Mouse (Mus musculus) induced T-regulatory cell, adult 2 months (primary cell): ENCODE measurements around the gene Tgfa.
A peak's percentile ranks its signal among the peaks of the same experiment; 100 is the strongest.

Experiments used
- DNase-seq: peaks from one replicate; pipeline ENCODE4 v3.0.0-alpha.2; 2012; ENCODE audit warnings: low read depth

The Tgfa gene

DNA sequence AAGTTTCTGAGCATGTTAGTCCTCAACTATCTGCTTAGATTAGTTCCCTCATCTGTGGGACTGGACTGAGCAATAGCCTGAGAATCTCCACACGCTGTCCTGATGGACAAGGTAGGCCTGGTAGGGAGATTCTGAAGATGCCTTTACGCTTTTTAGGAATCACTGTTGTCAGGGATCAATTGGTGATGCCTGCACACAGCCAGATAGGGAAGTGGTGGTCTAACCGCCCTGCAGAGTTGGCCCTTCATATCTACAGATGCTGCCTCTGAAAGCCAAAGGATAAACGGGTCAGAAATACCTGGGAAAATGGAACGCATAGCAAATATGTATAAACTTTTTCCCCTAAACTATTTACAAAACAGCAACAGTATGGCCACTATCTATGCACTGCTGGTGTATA is 37.3 kb downstream of the Tgfa start:
- no peak for DNase-seq

DNA sequence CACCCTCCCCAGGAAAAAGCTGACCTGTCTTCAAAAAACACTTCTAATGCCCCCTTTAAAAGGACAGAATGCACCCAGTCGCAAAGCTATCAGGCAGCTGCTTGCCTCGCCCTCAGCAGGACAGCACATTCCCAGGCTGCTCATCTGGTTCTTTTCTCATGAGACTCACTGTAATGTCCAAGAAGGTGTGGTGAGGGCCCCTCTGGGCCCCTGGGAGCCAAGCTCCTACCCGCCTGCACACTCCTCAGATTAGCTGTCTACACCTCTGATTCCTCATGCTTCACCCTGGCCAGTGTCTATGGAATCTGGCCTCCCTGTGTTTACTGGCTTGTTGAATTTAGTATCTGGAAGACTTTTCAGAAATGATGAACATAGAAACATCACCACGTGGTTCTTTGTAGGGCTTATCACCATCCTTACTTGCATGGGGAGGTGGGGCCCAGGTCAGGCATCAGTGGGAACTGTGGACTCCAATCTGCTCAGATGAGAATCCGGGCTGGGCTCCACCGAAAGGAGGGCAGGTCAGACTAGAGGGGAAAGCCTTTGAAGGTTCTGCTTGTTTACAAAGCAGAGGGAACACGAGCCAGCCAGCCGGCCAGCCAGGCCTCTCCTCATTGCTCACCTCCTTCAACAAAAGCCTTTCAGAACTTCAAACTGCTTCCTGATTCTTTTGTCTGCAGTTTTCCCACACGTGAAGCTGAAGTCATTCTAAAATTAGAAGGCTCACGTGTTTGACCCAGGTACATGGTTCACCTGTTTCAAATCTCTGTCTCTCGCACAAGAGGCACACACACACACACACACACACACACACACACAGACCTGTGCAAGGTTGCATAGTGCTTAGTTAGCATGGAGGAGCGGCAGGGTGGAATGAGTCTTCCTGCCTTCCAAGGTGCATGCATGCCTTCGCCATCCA is 38.7 kb downstream of the Tgfa start:
- DNase-seq: no peak

DNA sequence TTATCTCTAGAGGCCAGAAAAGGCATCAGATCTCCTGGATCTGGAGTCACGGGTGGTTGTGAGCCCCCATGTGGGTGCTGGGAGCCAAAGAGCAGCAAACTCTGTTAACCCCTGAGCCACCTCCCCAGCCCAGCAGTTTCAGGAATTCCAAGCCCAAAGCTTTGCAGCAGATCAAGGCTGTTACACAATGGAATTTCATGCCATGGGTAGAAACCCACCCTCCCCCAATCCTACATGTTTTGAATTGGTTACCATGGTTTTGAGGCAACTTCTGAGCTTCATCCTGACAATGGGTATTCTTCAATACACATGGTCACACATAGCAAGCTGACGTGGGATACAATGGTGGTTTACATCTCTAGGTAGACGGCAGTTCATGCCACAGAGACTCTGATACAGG is 49.8 kb downstream of the Tgfa start:
- DNase-seq: no peak

DNA sequence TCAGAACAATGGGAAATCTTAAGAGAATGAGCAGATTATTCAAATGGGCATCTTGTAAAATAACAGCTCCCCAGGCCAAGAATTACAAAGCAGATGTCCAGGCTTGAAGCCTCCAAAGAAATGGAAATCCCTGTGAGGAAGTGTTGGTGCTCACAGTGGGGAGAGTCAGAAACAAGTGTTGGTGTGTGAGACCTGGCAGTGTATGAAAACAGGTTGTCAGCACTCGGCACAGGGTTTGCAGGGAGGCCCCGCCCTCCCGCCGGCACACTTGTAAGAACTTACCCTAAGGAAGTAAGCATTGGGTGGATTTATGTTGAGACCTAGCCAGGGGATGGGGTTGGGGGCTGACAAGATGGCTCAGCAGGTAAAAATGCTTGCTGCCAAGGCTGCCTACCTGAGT is 50.9 kb downstream of the Tgfa start:
- no peak for DNase-seq

DNA sequence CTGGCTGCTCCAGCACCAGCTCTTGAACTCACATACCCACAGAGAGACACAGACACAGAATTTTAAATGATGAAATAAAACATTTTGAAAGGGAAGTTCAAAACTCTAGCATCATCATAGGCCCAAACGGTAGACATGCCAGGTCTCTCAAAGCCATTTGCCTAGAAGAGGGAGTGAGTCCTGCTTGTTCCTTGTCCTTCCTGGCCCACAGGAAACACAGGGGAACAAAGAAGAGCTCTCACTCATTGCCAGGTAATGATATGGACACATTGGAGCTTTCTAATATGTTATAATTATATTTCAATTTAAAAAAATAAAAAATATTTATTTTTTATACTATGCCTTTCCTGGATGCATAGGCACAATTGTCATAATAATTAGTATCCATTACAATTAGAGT is 53.5 kb downstream of the Tgfa start:
- no peak for DNase-seq

DNA sequence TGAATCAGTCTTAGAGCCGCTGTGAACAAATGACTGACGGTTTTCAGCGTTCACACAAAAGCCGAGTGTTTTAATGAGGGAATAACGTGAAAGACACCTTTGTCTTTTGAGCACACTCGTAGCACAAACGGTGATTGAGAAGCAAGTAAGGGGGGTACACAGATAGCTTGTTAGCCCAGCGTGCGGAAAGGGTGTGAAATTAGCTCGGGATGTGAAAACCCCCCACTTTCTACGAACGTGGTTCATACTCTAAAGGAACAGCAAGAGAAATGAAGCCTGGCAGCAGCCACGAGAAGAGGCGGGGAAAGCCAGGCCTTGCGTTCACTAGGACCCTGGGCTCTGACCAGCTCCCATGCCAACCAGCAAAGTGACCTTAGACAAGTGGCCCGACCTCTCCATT is 54.0 kb downstream of the Tgfa start:
- no peak for DNase-seq

DNA sequence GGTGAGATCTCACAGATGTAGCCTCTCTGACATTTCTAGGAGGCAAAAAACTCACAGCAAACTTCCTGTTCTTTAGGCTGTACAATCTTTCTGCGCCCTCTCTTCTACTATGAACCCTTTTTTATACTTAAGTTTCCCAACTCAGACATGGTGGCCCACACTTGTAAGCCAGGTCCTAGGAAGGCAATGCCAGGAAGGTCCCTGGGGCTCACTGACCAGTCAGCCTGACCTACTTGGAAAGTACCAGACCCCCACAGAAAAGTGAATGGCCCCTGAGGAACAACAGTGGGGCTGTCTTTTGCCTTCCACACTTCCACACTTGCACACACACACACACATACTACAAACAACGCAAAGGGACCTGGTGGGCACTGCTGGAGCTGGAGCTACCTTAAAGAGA is 55.2 kb downstream of the Tgfa start:
- DNase-seq: no peak

DNA sequence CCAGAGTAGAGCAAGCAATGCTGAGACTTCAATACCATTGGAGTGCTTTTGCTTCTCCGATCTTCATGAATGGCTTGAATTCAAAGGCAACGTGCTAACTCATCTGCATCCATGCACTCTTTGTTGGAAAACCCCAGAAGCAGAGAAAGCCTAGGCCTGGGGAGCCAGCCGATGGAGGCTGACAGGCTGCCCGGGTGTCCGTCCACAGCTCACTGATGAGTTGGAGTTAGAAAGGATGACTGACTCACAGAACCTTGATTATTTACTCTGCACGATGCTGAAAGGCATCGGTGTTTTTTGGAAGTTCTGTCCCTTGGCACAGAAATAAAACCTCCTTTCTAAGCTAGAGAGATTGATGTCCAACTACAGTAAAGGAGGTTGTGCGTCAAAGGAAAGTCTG is 55.8 kb downstream of the Tgfa start:
- no peak for DNase-seq

DNA sequence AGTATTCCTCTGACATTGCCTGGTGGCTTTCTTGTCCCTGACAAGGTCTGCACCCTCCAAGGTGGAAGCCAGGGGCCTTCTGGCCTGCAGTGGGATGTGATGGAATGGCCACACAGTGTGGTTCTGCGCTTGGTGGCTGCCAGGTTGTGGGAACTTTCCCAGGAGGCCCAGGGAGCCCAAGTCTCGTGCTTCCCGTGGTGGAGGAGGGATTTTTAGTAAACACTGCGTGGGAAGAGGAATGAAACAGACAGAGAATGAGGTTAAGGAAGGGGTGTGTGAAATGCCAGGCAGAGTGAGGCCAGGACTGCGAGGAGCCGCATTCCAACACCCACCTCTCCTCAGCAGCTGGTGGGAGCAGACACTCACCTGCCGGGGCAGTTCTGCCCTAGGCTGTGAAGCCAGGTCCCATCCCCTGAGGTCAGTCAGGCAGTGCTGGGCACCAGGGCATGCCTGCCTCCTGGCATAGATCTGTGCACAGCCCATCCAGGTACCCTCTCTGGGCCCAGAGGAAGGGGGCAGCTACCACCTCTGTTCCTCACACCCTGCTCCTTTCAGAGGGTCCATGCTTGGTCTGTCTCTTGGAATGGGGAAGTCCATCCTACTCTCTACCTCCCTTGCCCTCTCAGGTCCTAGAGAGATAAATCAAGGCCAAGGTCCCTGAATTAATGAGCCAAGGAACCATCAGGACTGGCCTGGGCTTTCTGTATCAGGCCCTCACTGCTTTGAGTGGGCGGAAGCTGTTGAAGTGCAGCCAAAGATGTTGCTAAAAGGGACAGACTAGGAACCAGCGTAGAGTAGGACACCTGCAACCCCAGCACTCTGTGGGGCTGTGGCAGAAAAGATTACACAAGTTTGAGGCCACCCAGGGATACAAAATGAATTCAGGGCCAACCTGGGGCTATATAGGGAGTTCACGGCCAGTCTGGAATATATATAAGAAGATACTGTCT is 57.4 kb downstream of the Tgfa start:
- no peak for DNase-seq

DNA sequence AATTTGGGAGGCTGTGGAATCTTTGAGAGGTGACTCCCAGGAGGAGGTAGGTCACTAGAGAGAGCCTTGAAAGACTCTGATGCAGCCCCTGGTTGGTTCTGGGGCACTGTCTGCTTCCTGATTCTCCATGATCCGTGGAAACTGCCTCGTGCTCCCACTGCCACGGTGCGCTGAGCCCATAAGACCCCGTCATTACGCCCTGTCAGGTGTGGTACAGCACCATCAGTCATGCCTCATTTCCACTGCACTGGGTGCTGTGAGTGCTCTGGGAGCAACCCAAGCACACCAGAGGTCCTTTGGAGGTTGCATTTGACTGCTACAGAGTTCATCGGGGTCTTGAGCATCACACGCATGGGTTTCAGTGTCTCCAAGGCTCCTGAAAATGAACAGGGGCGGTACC is 60.9 kb downstream of the Tgfa start:
- no peak for DNase-seq

DNA sequence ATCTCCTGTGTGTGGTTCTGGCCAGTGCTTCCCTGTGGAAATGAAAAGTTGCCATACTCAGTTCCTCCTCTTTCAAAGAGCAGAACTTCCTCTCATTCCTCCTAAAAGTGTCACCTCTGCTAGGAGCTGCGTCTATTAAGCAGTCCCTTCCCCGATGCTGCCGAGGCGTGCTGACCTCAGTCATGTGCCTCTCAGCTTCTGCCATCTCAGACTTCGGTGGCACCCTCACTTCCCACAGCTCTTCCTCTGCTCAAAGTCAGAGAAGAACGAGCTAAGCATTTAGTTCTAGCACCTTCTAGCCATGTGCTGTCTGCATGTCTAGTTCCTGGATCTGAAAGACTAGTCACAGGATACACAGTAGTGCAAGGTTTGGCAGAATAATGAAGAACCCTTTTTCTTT is 64.2 kb downstream of the Tgfa start:
- no peak for DNase-seq

DNA sequence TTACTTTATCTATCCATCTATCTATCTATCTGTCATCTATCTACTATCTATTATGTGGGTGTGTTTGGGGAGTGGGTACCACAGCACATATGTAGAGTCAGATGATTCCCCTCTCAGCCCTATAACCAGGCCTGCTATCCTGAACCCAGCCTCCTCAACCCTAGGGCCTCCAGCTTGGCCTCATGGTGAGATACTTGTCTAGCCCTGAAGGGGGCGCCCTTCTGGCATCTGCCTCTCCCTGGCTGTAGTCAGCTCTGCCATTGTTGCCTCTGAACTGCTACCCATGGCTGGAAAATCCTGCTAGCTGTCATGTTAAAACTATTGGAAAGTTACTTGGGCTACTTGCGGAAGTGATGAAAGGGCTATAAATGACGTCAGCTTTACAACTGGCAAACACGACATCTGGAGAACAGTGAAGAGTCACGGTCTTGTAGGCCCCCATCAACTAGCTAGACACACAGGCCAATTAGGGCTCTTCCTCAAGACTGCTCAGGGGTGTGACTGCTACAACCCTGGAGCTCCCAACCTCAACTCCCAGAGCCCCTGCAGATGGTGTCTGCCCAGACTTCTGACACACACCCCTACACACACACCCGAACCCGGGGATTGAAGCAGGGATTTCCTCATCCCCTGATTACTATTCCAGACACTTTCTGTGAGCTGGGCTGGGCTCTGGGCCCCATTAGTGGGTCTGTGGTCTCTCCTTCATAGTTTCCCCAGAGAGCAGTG is 65.5 kb downstream of the Tgfa start:
- peak; percentile 15 for DNase-seq

DNA sequence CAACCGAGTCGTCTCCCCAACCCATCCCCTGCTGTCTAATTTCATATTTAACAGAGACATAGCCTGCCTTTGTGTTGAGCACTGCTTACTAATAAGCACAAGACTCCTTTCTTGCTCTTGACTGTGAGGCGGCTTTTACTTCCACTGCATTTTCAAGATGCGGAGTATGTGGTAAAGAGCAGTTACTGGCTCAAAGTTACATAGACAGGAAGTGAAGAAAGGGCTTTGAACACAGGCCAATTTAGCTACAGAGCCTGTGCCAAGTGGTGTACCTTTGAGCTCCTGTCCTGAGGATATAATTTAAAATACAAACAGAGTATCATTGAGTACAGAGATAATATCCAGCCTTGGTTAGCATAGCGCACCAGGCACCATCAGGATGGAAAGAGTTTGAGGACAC is 71.8 kb downstream of the Tgfa start:
- DNase-seq: no peak

DNA sequence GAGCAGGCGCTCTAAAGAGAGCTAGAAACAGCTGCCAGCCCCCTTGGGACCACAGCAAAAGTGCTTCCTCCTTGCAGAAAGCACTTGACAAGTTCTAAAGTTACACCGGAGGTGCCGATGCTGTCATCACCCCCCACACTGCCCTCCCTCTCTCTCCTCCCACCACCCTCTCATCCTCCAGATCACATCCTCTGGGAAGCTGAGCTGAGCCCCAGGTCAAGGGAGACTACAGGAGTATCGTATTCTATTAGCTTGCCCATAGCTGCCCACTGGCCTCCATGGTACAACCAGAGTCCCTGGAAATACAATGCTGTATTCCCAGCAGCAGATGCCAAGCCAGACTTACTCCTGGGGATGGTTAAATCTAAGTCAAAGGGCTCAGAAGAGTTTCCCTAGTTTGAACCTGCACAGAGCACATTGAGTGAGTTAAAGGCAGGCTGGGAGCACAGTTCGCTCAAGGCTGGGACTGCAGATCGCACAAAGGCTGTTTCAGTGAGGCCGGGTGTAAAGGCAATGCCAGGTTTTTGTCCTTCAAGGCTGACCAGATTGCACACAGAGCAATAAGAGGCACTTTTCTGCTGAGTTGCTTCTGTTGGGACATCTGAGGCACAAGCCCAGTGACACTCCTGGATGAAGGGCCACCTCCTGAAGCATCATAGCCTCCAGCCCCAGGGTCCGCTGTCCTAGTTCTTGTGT is 75.5 kb downstream of the Tgfa start:
- DNase-seq: no peak

DNA sequence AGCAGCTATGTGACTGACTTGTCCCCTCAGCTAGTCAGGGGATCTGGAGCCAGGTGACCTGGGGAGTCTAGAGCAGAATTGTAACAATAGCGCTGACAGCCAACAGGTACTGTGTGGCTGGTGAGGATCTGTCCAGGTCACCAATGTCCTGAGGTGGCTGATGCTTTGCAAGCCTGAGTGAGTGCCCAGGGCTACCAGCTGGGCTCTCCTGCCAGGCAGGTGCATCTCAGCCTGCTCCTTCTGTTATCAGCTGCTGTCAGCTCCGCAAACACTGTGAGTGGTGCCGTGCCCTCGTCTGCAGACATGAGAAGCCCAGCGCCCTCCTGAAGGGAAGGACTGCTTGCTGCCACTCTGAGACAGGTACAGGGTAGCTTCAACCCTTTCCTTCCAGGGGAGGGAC is 76.1 kb downstream of the Tgfa start:
- DNase-seq: no peak

DNA sequence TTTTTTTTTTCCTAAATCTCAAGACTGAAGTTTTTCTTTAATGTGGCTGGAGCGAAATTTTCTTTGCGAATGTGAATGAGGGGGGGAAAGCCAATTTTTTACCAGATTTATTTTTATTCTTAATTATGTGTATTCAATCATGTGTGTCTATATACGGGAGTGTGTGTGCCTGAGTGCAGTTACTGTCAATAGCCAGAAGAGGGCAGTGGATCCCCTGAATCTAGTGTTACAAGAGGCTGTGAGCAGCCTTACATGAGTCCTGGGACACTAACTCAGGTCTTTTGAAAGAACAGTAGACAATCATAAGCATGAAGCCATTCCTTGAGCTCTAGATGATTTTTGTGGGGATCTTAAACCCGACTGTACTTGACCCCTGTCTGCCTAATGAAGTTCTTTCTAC is 80.7 kb downstream of the Tgfa start:
- peak; percentile 10 for DNase-seq

DNA sequence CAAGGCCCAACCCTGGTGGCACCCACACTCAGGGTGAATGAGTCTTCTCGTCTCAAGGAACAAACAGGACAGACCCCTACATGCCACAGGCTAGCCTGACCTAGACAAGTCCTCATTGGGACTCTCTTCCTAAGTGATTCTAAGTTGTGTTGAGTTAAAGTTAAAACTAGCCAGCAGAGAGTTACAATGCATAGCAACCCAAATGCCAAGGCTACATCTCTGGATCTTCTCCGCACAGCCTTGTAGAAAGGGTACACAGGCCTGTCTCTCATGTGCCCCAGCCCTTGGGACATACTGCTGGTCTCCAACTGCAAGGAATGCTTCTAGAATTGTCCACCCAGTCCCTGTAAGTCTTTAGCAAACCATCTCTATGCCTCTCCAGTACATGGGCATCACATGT is 81.8 kb downstream of the Tgfa start:
- DNase-seq: no peak

DNA sequence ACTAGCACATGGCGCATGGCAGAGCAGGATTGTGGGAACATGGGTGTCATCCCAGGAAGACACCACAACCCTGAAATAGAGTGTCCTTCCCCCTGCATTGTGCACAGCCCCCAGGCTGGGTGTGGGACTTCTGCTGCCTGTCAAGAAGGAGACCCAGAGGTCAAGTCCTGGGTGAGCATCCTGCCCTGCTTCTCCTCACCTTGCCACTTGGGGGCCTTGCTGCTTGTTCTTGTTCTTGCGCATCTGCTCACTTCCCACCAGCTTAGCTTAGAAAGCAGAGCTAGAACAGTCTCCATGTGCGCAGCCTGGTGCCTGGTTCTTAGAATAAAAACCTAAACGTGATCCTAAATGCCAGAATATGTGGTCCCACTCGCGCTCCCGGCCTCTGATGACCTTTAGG is 82.6 kb downstream of the Tgfa start:
- DNase-seq: no peak

DNA sequence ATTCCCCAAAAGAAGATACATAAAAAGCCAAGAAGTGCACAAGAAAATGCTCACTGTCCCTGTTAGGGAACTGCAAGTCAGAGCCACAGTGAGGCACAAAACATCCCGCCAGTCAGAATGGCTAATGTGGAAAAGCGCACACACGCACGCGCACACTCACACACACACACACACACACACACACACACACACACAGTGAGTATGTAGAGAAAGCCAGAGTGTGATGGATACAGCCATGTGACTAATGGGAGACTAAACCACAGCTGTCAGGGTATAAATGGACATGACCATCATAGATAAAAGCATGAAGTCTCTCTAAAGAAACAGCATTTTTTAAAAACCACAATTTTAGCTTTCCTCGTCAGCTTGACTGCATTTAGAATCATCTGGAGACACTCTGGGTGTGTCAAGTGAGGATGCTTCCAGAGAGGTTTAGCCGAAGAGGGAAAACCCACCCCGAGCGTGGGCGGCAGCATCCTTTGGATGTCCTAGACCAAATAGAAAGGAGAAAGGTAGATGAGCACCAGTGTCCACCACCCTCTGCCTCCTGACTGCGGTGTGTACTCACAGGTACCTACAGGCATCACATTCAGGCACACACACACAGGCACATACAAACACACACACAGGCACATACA is 86.7 kb downstream of the Tgfa start:
- DNase-seq: no peak

DNA sequence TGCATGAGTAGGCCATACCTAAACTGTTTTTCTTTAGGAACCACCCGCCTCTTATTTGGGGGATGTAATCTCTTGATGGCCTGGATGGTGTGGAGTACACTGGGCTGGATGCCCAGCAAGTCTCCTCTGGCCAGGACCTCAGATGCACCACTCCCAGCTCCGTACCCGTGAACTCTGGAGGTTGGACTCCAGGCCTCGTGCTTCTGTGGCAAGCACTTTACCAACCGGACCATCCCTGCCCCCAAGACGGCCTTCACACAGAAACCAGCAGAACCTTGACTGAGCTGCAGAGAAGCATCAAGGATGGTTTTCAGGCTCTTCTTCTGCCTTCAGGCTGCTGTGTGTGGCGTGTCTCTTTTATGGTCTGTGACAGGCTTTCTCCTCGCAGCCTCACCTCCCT is 98.3 kb downstream of the Tgfa start:
- DNase-seq: no peak

DNA sequence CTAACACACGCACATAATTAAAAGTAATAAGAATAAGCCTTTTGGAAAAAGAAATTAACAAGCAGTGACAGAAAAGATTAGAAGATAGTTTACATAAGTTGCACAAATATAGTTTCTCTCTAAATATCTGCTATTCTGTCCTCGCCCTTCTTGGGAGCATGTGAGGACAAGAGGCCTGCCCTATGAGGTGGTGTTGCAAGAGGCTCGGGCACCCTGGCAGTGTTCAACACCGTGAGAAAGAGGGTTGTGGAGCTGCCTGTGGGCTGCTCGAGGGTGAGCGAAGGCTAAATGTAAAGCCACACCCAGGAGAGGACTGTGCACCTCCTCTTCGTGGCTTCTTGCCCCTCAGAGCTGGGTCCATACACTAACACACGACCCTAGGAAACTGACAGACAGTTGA is 100.4 kb downstream of the Tgfa start:
- no peak for DNase-seq
